Mouse (Mus musculus): ENCODE results near the gene Txlna.

GRCm38 (mm10) chr4:129645204-129645603 is 4.3 kb upstream of the Txlna start:
- TF ChIP-seq POLR2A (IDR thresholded peaks at IDR 0.05; ENCODE audit: low read depth, low read length), result no peak
- TF ChIP-seq CHD1 (IDR thresholded peaks at IDR 0.05; ENCODE audit: low read depth, low read length), result no peak
- no peak for TF ChIP-seq PAX5 (IDR thresholded peaks at IDR 0.05; ENCODE audit: low read length)
- no peak for TF ChIP-seq CTCF (conservative IDR thresholded peaks at IDR 0.05 in 1 of 2, IDR thresholded peaks at IDR 0.05 in 1 of 2; ENCODE audit: low read depth in 2 of 2, low read length in 2 of 2)
- TF ChIP-seq ZKSCAN1 (IDR thresholded peaks at IDR 0.05; ENCODE audit: borderline replicate concordance, low read depth, low read length), result no peak

All from CH12.LX (cell line).